Mouse (Mus musculus) lung, adult 2 months (tissue): ENCODE data around the gene Marveld3.

Experiments used
- CTCF ChIP-seq: fragments of 200-500 bp; IDR thresholded peaks from 2 replicates; pipeline ENCODE4 v1.5.1; 2011; ENCODE audit warnings: mild to moderate bottlenecking, low read length, control low read depth; ENCODE audit not compliant: insufficient read depth
- POLR2A ChIP-seq: fragments of 200-500 bp; IDR thresholded peaks from 2 replicates; pipeline ENCODE4 v1.6.1; 2011; ENCODE audit warnings: low read depth, mild to moderate bottlenecking, control low read depth, low read length, borderline replicate concordance; ENCODE audit errors: extremely low read depth

- no peak for TF ChIP-seq POLR2A
- TF ChIP-seq CTCF = no peak
Measured at GRCm38 (mm10) chr8:109920406-109921390, 41.3 kb downstream of the Marveld3 start.
